Mouse (Mus musculus): ENCODE results near the gene Apmap. TPM values are rescaled to one million over a fixed set of nuclear protein-coding genes. Genes with fewer than 3 reads are reported as not detected.
"Not testable (repeated sequence)": the region's sequence is repeated elsewhere in the genome, so short reads cannot be mapped to it uniquely, and the experiment has no call there.

Apmap gene
- polyA plus RNA-seq, 1 experiment from 2014 or later: 43.2 TPM

DNA sequence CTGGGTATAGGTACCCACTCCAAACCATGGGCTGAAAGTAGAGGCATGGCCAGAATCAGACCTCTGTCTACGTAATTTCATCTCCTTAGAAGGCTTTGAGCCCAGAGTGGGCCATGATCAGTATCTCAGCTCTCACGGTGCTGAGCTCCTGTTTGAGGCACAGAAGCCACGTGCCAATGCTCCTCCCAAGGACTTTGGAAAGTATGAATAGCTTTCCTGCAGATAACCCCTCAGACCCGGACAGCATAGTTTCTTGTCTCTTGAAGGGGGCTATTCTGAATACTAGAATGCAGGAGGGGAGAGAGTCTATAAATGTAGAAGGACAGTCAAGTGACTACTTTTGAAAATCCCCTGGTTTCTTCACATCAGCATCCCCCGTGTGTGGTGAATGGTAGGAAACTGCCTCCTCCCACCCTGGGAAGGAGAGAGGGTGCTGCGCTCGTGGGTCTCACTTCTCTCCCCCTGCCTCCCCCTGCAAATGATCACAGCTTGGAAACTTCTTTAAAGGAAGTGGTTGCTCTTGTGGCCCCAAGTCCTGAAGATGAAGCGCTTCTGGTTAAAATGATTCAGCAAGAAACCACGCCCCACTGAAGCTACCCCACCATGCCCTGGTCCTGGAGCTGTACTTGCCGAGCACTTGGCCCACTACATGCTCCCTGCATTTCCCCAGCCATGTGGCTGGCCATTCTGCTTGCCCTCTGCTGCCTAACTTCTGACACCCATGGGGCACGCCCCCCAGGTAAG, 38.3 kb downstream of the Apmap start, which contains the start of gene Cst7:
Gene Cst7 (plus strand): TSS at position 569 of the 744 bp plus-strand sequence.
- H3K4me2 ChIP-seq (ENCODE audit: low read depth, low read length): no peak within 1 kb of the TSS
- H3K9me3 ChIP-seq (replicated peaks; ENCODE audit: control insufficient read depth, low read length): no peaks in the 10 kb centered on the region
- H3K4me3 ChIP-seq (replicated peaks; ENCODE audit: low read length): no peak within 1 kb of the TSS
- no peak for ATAC-seq (ENCODE audit: insufficient read depth, low FRiP score)
- WGBS: 63% methylated on average over 11 of the region's 11 CpGs
- no peak within 1 kb of the TSS for H3K27ac ChIP-seq (ENCODE audit: low read length)
- H3K27me3 ChIP-seq (ENCODE audit: control insufficient read depth, insufficient read depth, low read length): no peaks in the 10 kb centered on the region
- no peaks in the 10 kb centered on the region for H3K4me1 ChIP-seq (ENCODE audit: control insufficient read depth, insufficient read depth, low read length)
- no peak within 1 kb of the TSS for H3K9ac ChIP-seq (ENCODE audit: low read length)
- no peaks in the 10 kb centered on the region for H3K36me3 ChIP-seq (ENCODE audit: control insufficient read depth, insufficient read depth, low read length)

DNA sequence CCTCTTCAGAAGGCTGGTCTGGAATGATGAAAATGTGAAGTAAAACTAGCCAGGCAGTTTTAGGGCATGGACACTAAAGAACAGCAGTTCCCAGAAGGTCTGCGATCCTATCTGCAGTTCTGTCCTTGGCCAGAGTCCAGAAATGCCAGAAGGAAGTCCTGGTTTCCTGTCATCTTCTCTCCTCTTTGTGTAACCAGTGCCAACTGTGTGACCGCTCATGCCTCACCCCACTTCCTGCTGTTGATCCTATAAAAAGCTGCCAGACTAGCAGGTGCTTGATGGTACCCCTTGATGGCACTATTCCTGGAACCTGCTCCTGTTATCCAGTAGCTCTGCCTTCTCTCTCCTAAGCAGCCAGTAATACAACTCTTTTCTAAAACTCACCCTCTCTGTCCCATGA, 41.3 kb downstream of the Apmap start:
- H3K27ac ChIP-seq (ENCODE audit: low read length): no peak overlapping the region
- H3K4me2 ChIP-seq (ENCODE audit: low read depth, low read length): no peak overlapping the region
- no peaks in the 10 kb centered on the region for H3K9me3 ChIP-seq (replicated peaks; ENCODE audit: control insufficient read depth, low read length)
- H3K27me3 ChIP-seq (ENCODE audit: control insufficient read depth, insufficient read depth, low read length): no peaks in the 10 kb centered on the region
- H3K4me3 ChIP-seq (replicated peaks; ENCODE audit: low read length): no peak overlapping the region
- no peak for ATAC-seq (ENCODE audit: insufficient read depth, low FRiP score)
- H3K9ac ChIP-seq (ENCODE audit: low read length): no peak overlapping the region
- H3K4me1 ChIP-seq (ENCODE audit: control insufficient read depth, insufficient read depth, low read length): no peaks in the 10 kb centered on the region
- WGBS: 64% methylated on average over 2 of the region's 2 CpGs
- no peaks in the 10 kb centered on the region for H3K36me3 ChIP-seq (ENCODE audit: control insufficient read depth, insufficient read depth, low read length)

DNA sequence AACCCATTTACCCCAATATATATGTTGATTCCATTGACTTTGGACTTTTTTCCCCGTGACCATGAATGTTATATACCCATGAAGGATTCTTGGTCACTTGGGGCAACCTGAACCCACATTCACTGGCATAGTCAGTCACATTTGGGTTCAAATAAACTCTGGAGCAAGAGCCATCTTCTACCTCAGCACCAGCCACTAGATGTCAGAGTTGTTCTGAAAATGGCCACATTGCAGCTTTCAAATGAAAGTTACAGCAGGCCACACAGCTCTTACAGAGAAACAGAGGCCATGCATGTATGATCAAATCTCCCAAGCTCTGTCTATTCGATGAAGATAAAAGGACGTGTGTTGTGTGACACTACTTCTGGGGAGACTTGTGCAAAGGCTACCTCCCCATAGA, 49.8 kb downstream of the Apmap start:
- Histone ChIP-seq H3K36me3 (ENCODE audit: control insufficient read depth, insufficient read depth, low read length) (no peaks in the 10 kb centered on the region), H3K9me3 (replicated peaks; ENCODE audit: control insufficient read depth, low read length) (no peaks in the 10 kb centered on the region), H3K27ac (ENCODE audit: low read length) (no peak overlapping the region), H3K9ac (ENCODE audit: low read length) (no peak overlapping the region), H3K27me3 (ENCODE audit: control insufficient read depth, insufficient read depth, low read length) (no peaks in the 10 kb centered on the region), H3K4me3 (replicated peaks; ENCODE audit: low read length) (no peak overlapping the region), H3K4me1 (ENCODE audit: control insufficient read depth, insufficient read depth, low read length) (no peaks in the 10 kb centered on the region), H3K4me2 (ENCODE audit: low read depth, low read length) (no peak overlapping the region)
- no peak for ATAC-seq (ENCODE audit: insufficient read depth, low FRiP score)
- 55% methylated on average over 3 of the region's 3 CpGs for WGBS

DNA sequence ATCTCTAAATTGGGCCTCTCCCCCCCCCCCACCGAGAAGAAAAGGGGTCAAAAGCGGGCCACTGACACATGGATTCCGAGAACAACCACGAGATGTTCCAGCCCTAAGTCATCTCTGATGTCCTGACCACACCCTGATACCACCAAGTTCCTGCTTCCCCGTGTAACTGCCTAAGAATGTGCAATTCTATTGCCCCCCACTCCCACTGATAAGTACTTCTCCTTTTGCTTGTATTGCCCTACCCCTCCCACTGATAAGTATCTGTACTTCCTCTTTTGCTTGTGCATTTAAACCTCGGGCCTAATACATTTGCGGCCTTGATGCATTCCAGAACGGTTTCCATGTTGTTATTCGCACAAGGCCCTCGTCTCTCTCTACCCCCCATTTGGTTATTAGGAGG, 58.8 kb downstream of the Apmap start:
- not testable (repeated sequence) for H3K27me3 ChIP-seq (ENCODE audit: control insufficient read depth, insufficient read depth, low read length); H3K9me3 ChIP-seq (replicated peaks; ENCODE audit: control insufficient read depth, low read length); ATAC-seq (ENCODE audit: insufficient read depth, low FRiP score); H3K9ac ChIP-seq (ENCODE audit: low read length); H3K4me1 ChIP-seq (ENCODE audit: control insufficient read depth, insufficient read depth, low read length); H3K4me2 ChIP-seq (ENCODE audit: low read depth, low read length); H3K36me3 ChIP-seq (ENCODE audit: control insufficient read depth, insufficient read depth, low read length); H3K27ac ChIP-seq (ENCODE audit: low read length); H3K4me3 ChIP-seq (replicated peaks; ENCODE audit: low read length)
- WGBS: 75% methylated on average over 10 of the region's 10 CpGs

Other genes starting within 250 kb of the Apmap start
- gene 3300002I08Rik, start 245.8 kb downstream of the Apmap start, polyA plus RNA-seq (2015; fragmentation: Nextera tagmentation; extraction: Ambion mirVana): 5.9 and 6.0 TPM in 2 replicates
- gene Zfp442, start 157.1 kb downstream of the Apmap start, polyA plus RNA-seq (2015; fragmentation: Nextera tagmentation; extraction: Ambion mirVana): 7.3 and 7.6 TPM in 2 replicates
- gene Zfp345, start 123.5 kb downstream of the Apmap start, polyA plus RNA-seq (2015; fragmentation: Nextera tagmentation; extraction: Ambion mirVana): 0.06 TPM in 1 of 2 replicates, not detected in the other
- gene Cst7, start 38.2 kb downstream of the Apmap start, polyA plus RNA-seq (2015; fragmentation: Nextera tagmentation; extraction: Ambion mirVana): 0.63 and 0.94 TPM in 2 replicates
- gene Acss1, start 59.9 kb upstream of the Apmap start, polyA plus RNA-seq (2015; fragmentation: Nextera tagmentation; extraction: Ambion mirVana): 42.0 and 56.4 TPM in 2 replicates
- not detected in 2 replicates for gene Vsx1, start 80.8 kb upstream of the Apmap start, polyA plus RNA-seq (2015; fragmentation: Nextera tagmentation; extraction: Ambion mirVana)
- 29.7 and 33.0 TPM in 2 replicates for gene Entpd6, start 140.5 kb upstream of the Apmap start, polyA plus RNA-seq (2015; fragmentation: Nextera tagmentation; extraction: Ambion mirVana)
- gene Pygb, start 178.2 kb upstream of the Apmap start, polyA plus RNA-seq (2015; fragmentation: Nextera tagmentation; extraction: Ambion mirVana): 122 and 142 TPM in 2 replicates